ENCODE assay signal across 22 mouse cellular contexts in genomic region chr16:16256672-16257071, GRCm38 (mm10). TPM values are rescaled to one million over a fixed set of nuclear protein-coding genes. Genes with fewer than 3 reads are reported as not detected.
A peak's percentile ranks its signal among the peaks of the same experiment; 100 is the strongest.
DNase-seq lines count a peak whose midpoint lies in the region; ATAC-seq and TF ChIP-seq lines count a peak whose summit lies in the region.
"Had no signal": no experiment of that assay in that cellular context is flagged by ENCODE, and none has a peak within 500 bp of the region (broad histone marks: within the 10 kb centered on the region; RNA-seq: fewer than 3 reads in every experiment).

No protein-coding gene starts in this region.

- H3K4me3 ChIP-seq in heart, embryonic 10.5 days = 0 out of 2 replicates have a peak overlapping the region, but pooled peaks have one; percentile 15
- no peak overlapping the region for H3K4me3 ChIP-seq in heart, postnatal 0 days (ENCODE audit: low read depth, low read length)
- H3K4me3 ChIP-seq: forebrain, embryonic 15.5 days; gastrocnemius, adult 2 months; hindbrain, embryonic 10.5 days; limb, embryonic 15.5 days; liver, embryonic 15.5 days; midbrain, embryonic 13.5 days; neural tube, embryonic 12.5 days had no signal

- H3K27me3 ChIP-seq in heart, embryonic 10.5 days (ENCODE audit: insufficient read depth, poor library complexity, severe bottlenecking) = no peaks in the 10 kb centered on the region
- H3K27me3 ChIP-seq in heart, postnatal 0 days (ENCODE audit: control insufficient read depth, insufficient read depth, low read length) = no peaks in the 10 kb centered on the region
- H3K27me3 ChIP-seq: forebrain, embryonic 15.5 days; limb, embryonic 15.5 days; liver, embryonic 15.5 days; midbrain, embryonic 13.5 days; neural tube, embryonic 12.5 days had no signal

- H3K36me3 ChIP-seq in heart, embryonic 10.5 days = peaks cover 25% of the 10 kb centered on the region
- peaks cover 29% of the 10 kb centered on the region for H3K36me3 ChIP-seq in heart, postnatal 0 days (replicated peaks; ENCODE audit: control insufficient read depth, insufficient read depth, low read length)
- H3K36me3 ChIP-seq: forebrain, embryonic 15.5 days; hindbrain, embryonic 10.5 days; limb, embryonic 15.5 days; liver, embryonic 15.5 days; midbrain, embryonic 13.5 days; neural tube, embryonic 12.5 days had no signal

- TF ChIP-seq CTCF in heart, postnatal 0 days (IDR thresholded peaks at IDR 0.05; ENCODE audit: low read depth) = no peak; the same call in 1 of the 2 replicates

- H3K4me2 ChIP-seq in heart, postnatal 0 days (ENCODE audit: low read depth, low read length) = 0 out of 2 replicates have a peak overlapping the region, but pooled peaks have one; percentile 10
- H3K4me2 ChIP-seq: forebrain, embryonic 15.5 days; limb, embryonic 15.5 days; liver, embryonic 15.5 days; midbrain, embryonic 13.5 days; neural tube, embryonic 12.5 days had no signal

- H3K4me1 ChIP-seq in heart, embryonic 10.5 days = peaks cover 43% of the 10 kb centered on the region
- peaks cover 41% of the 10 kb centered on the region for H3K4me1 ChIP-seq in heart, postnatal 0 days (ENCODE audit: control insufficient read depth, insufficient read depth)
- H3K4me1 ChIP-seq: forebrain, embryonic 15.5 days; limb, embryonic 15.5 days; liver, embryonic 15.5 days; neural tube, embryonic 12.5 days had no signal

- H3K27ac ChIP-seq in heart, embryonic 10.5 days = peak overlapping the region; percentile 81
- peak overlapping the region; percentile 93 for H3K27ac ChIP-seq in heart, postnatal 0 days (ENCODE audit: low read depth)
- H3K27ac ChIP-seq: forebrain, embryonic 15.5 days; gastrocnemius, adult 2 months; kidney, postnatal 0 days; limb, embryonic 15.5 days; liver, embryonic 15.5 days; midbrain, embryonic 13.5 days; neural tube, embryonic 12.5 days; stomach, postnatal 0 days had no signal

- peak; percentile 98 for TF ChIP-seq EP300 in heart, postnatal 0 days (IDR thresholded peaks at IDR 0.05; ENCODE audit: low read depth)

- ATAC-seq in heart, postnatal 0 days (ENCODE audit: insufficient read depth, low read depth) = peak; percentile 93
- ATAC-seq in megakaryocyte-erythroid progenitor cell, adult 5-6 weeks (replicated peaks; ENCODE audit: low FRiP score, low TSS enrichment, poor library complexity, severe bottlenecking) = peak; percentile 44; the same call in 1 of the 2 replicates
- ATAC-seq: forebrain, embryonic 15.5 days; midbrain, embryonic 13.5 days had no signal

- H3K9ac ChIP-seq in heart, postnatal 0 days (replicated peaks; ENCODE audit: low read depth, low read length) = no peak overlapping the region
- H3K9ac ChIP-seq: forebrain, embryonic 15.5 days; limb, embryonic 15.5 days; liver, embryonic 15.5 days; midbrain, embryonic 13.5 days; neural tube, embryonic 12.5 days had no signal

- H3K9me3 ChIP-seq in heart, embryonic 10.5 days = no peaks in the 10 kb centered on the region
- H3K9me3 ChIP-seq in heart, postnatal 0 days (replicated peaks; ENCODE audit: control insufficient read depth, low read length) = no peaks in the 10 kb centered on the region
- H3K9me3 ChIP-seq: forebrain, embryonic 15.5 days; hindbrain, embryonic 10.5 days; limb, embryonic 15.5 days; liver, embryonic 15.5 days; midbrain, embryonic 13.5 days; neural tube, embryonic 12.5 days had no signal

- WGBS in heart, embryonic 10.5 days = 15% methylated on average over 1 of the region's 1 CpGs
- WGBS in heart, postnatal 0 days = 22% methylated on average over 1 of the region's 1 CpGs

- DNase-seq in embryo, embryonic 10 days (ENCODE audit: low spot score) = peak; percentile 6
- no peak for DNase-seq in embryo, embryonic 10.5 days (ENCODE audit: low spot score)
- DNase-seq in heart, embryonic 10.5 days (ENCODE audit: low spot score) = peak; percentile 82
- DNase-seq in heart, postnatal 0 days (ENCODE audit: low spot score) = peak; percentile 95
- DNase-seq in gastrocnemius, postnatal 25 days = no peak
- no peak for DNase-seq in adrenal gland, adult (ENCODE audit: inconsistent age in 2 of 2, low spot score in 1 of 2)
- DNase-seq in layer of hippocampus, adult 9-11 months = no peak
- DNase-seq: adrenal gland, adult 2 months; B cell, adult 2 months; gastrocnemius, adult 2 months; kidney, adult 11 months; layer of hippocampus, postnatal 36 days; right cerebral cortex, adult 18-20 months had no signal

RNA-seq across cellular contexts. Expression of gene Pkp2, which starts 43.6 kb away (rescaled TPM):
- polyA plus RNA-seq in heart, embryonic 10.5 days (2016; fragmentation: Nextera tagmentation; extraction: Ambion mirVana) = 66.8 and 109 TPM in 2 replicates
- total RNA-seq in heart, postnatal 0 days (2014; rRNA removed; ENCODE audit: low replicate concordance) = 172 and 198 TPM in 2 replicates
- 103 and 107 TPM in 2 replicates for polyA plus RNA-seq in heart, postnatal 0 days (2015; fragmentation: Nextera tagmentation; extraction: Ambion mirVana)
- total RNA-seq in megakaryocyte-erythroid progenitor cell, adult 5-6 weeks (2014; fragmentation: Nextera tagmentation) = 1.2 TPM in 1 of 2 replicates, not detected in the other
- total RNA-seq in megakaryocyte-erythroid progenitor cell, adult 5-6 weeks (2017) = 1.1 TPM in 1 of 2 replicates, not detected in the other
- 1 to 10 TPM; 1.7 to 2.3 TPM for total RNA-seq in gastrocnemius, postnatal 25 days (2021)

RNA-seq across cellular contexts. Expression of gene Yars2, which starts 46.1 kb away (rescaled TPM):
- 44.5 and 53.1 TPM in 2 replicates for polyA plus RNA-seq in heart, embryonic 10.5 days (2016; fragmentation: Nextera tagmentation; extraction: Ambion mirVana)
- 73.4 and 75.8 TPM in 2 replicates for total RNA-seq in heart, postnatal 0 days (2014; rRNA removed; ENCODE audit: low replicate concordance)
- 30.7 and 31.3 TPM in 2 replicates for polyA plus RNA-seq in heart, postnatal 0 days (2015; fragmentation: Nextera tagmentation; extraction: Ambion mirVana)
- 50.8 and 56.5 TPM in 2 replicates for total RNA-seq in megakaryocyte-erythroid progenitor cell, adult 5-6 weeks (2014; fragmentation: Nextera tagmentation)
- 51.3 and 65.1 TPM in 2 replicates for total RNA-seq in megakaryocyte-erythroid progenitor cell, adult 5-6 weeks (2017)
- total RNA-seq in gastrocnemius, postnatal 25 days (2021) = 10 to 100 TPM; 20.1 to 21.0 TPM

Comparison
In these comparisons a context has a peak if more than half of its experiments do, and no peak if none do; other contexts are left out.
1. DNase-seq: peak in embryo, embryonic 10 days (single experiment), heart, embryonic 10.5 days (single experiment) and heart, postnatal 0 days (single experiment); none in embryo, embryonic 10.5 days (single experiment), gastrocnemius, postnatal 25 days (single experiment), adrenal gland, adult (0 of 2) and layer of hippocampus, adult 9-11 months (single experiment).
2. RNA of gene Pkp2, which starts 43.6 kb away (total RNA-seq): 172 to 198 TPM in heart, postnatal 0 days; 1.7 to 2.3 TPM in gastrocnemius, postnatal 25 days and 1.1 to 1.2 TPM in megakaryocyte-erythroid progenitor cell, adult 5-6 weeks; every median in the first group is over 10 times any median in the second.